Mouse (Mus musculus) heart, embryonic 15.5 days (tissue): ENCODE measurements around the gene Tas2r138. TPM values are rescaled to one million over a fixed set of nuclear protein-coding genes. Genes with fewer than 3 reads are reported as not detected.

ENCODE experiments used
- polyA plus RNA-seq: library from polyadenylated mRNA; unstranded; fragments of >200 nt; fragmentation: Nextera tagmentation; extraction: Ambion mirVana; gene quantifications from 2 replicates; pipeline ENCODE4 v1.2.1, GENCODE M21; 2015

The Tas2r138 gene
- polyA plus RNA-seq, 1 experiment from 2014 or later = not detected

Other genes starting within 250 kb of the Tas2r138 start
- gene E330009J07Rik, start 177.2 kb downstream of the Tas2r138 start, polyA plus RNA-seq = 2.5 and 5.9 TPM in 2 replicates
- not detected in 2 replicates for gene Wee2, start 174.2 kb downstream of the Tas2r138 start, polyA plus RNA-seq
- gene Ssbp1, start 142.0 kb downstream of the Tas2r138 start, polyA plus RNA-seq = 96.0 and 98.9 TPM in 2 replicates
- not detected in 2 replicates for gene Tas2r137, start 122.1 kb downstream of the Tas2r138 start, polyA plus RNA-seq
- gene Tas2r108, start 119.8 kb downstream of the Tas2r138 start, polyA plus RNA-seq = not detected in 2 replicates
- gene Prss37, start 93.8 kb downstream of the Tas2r138 start, polyA plus RNA-seq = not detected in 2 replicates
- gene Olfr461, start 58.3 kb downstream of the Tas2r138 start, polyA plus RNA-seq = 0.10 TPM in 1 of 2 replicates, not detected in the other
- not detected in 2 replicates for gene Olfr460, start 43.8 kb downstream of the Tas2r138 start, polyA plus RNA-seq
- gene Clec5a, start 27.5 kb downstream of the Tas2r138 start, polyA plus RNA-seq = 0.47 and 0.90 TPM in 2 replicates
- gene Mgam, start 15.5 kb upstream of the Tas2r138 start, polyA plus RNA-seq = 0.03 TPM in 1 of 2 replicates, not detected in the other